ENCODE assay signal across 9 mouse cellular contexts in genomic region chr13:51970051-51970450, GRCm38 (mm10).
A peak's percentile ranks its signal among the peaks of the same experiment; 100 is the strongest.
DNase-seq lines count a peak whose midpoint lies in the region; ATAC-seq lines count a peak whose summit lies in the region.
"Had no signal": no experiment of that assay in that cellular context is flagged by ENCODE, and none has a peak within 500 bp of the region (broad histone marks: within the 10 kb centered on the region; RNA-seq: fewer than 3 reads in every experiment).

No protein-coding gene starts in this region.

- intact Hi-C loops in left cerebral cortex, postnatal 4 days (cut with DNase I), result no loop called here

- ATAC-seq in CD4-positive, CD25-positive, alpha-beta regulatory T cell, adult 4 months, result peak; percentile 94
- ATAC-seq in megakaryocyte, adult 5-6 weeks (ENCODE audit: poor library complexity, severe bottlenecking), result peak; percentile 70

- peak; percentile 15 for DNase-seq in left cerebral cortex, adult 11 months (ENCODE audit: low spot score)
- no peak for DNase-seq in left cerebral cortex, postnatal 4 days
- DNase-seq in adrenal gland, postnatal 14 days, result peak; percentile 66
- DNase-seq in cerebellum, postnatal 10 days, result no peak
- no peak for DNase-seq in layer of hippocampus, postnatal 36 days
- no peak for DNase-seq in ovary, postnatal 10 days (ENCODE audit: low spot score)
- DNase-seq: kidney, adult 9 months had no signal

Comparison
In these comparisons a context has a peak if more than half of its experiments do, and no peak if none do; other contexts are left out.
1. DNase-seq: peak in left cerebral cortex, adult 11 months (single experiment) and adrenal gland, postnatal 14 days (single experiment); none in left cerebral cortex, postnatal 4 days (single experiment), cerebellum, postnatal 10 days (0 of 2), layer of hippocampus, postnatal 36 days (0 of 2) and ovary, postnatal 10 days (single experiment).